Mouse (Mus musculus) layer of hippocampus, adult 8-10 months (tissue): Measurements from ENCODE around the gene Slx4ip. TPM values are rescaled to one million over a fixed set of nuclear protein-coding genes. Genes with fewer than 3 reads are reported as not detected.
A peak's percentile ranks its signal among the peaks of the same experiment; 100 is the strongest.

ENCODE experiments used
- DNase-seq, 2 experiments: peaks; one replicate each; pipeline ENCODE4 v3.0.0; 2022; ENCODE audit warnings: low spot score in 2 of 2
- total RNA-seq, 4 experiments: library from RNA; stranded (reverse); gene quantifications; 2 replicates each; pipeline ENCODE4 v1.2.4; 2022

The Slx4ip gene
- total RNA-seq, 4 experiments from 2014 or later: 5.4 to 9.5 (median 7.5) TPM

- DNase-seq: no peak
Measured at GRCm38 (mm10) chr2:137099211-137099734, 208.3 kb downstream of the Slx4ip start.

GRCm38 (mm10) chr2:137101074-137101473, 210.1 kb downstream of the Slx4ip start:
- no peak for DNase-seq

GRCm38 (mm10) chr2:137107203-137107602, 216.2 kb downstream of the Slx4ip start:
- no peak for DNase-seq

GRCm38 (mm10) chr2:137107946-137108345, 216.9 kb downstream of the Slx4ip start:
- DNase-seq: no peak

GRCm38 (mm10) chr2:137109321-137110213, 218.5 kb downstream of the Slx4ip start:
- DNase-seq: peak; percentile 25 to 40

- no peak for DNase-seq
Measured at GRCm38 (mm10) chr2:137110214-137110898, 219.3 kb downstream of the Slx4ip start.

- no peak for DNase-seq
Measured at GRCm38 (mm10) chr2:137113288-137114061, 222.5 kb downstream of the Slx4ip start.

GRCm38 (mm10) chr2:137114248-137115096, 223.5 kb downstream of the Slx4ip start:
- peak; percentile 65 to 69 for DNase-seq

GRCm38 (mm10) chr2:137115241-137116024, 224.4 kb downstream of the Slx4ip start:
- DNase-seq: no peak

- peak in 1 of 2 experiments; percentile 33 for DNase-seq
Measured at GRCm38 (mm10) chr2:137116025-137116674, 225.1 kb downstream of the Slx4ip start, which contains the start of gene Jag1. TSS of gene Jag1 (minus strand) at chr2:137116644.

- DNase-seq: peak; percentile 72 to 79
Measured at GRCm38 (mm10) chr2:137116675-137117320, 225.8 kb downstream of the Slx4ip start.

GRCm38 (mm10) chr2:137117321-137117690, 226.3 kb downstream of the Slx4ip start:
- peak; percentile 38 to 62 for DNase-seq

Other genes with a start within 250 kb of the Slx4ip start
- 1,000 to 10,000 TPM; 2,063 to 2,148 (median 2,094) TPM for gene Snap25, start 177.8 kb upstream of the Slx4ip start, total RNA-seq
- 10 to 100 TPM; 16.3 to 41.4 (median 30.2) TPM for gene AL731706.2, start 5.5 kb upstream of the Slx4ip start, total RNA-seq
- 10 to 100 TPM in 2 of 4 experiments, 1 to 10 TPM in 2; 3.0 to 19.4 (median 12.9) TPM for gene AL731706.1, start 171 bp downstream of the Slx4ip start, total RNA-seq
- 10 to 100 TPM; 20.9 to 33.8 (median 26.5) TPM for gene Mkks, start 171 bp downstream of the Slx4ip start, total RNA-seq
- gene Jag1, start 225.4 kb downstream of the Slx4ip start, total RNA-seq: 10 to 100 TPM; 10.0 to 11.6 (median 10.9) TPM